Mouse (Mus musculus): ENCODE measurements at regions not wholly inside any gene's neighbourhood (a gene's known extent, or its start where the extent isn't known, plus 50 kb on each side); places are given as distances from the start of the nearest gene placed in this dataset.

- no peaks in the 10 kb centered on the region for H3K27me3 ChIP-seq
- no peak for ATAC-seq (ENCODE audit: low FRiP score)
- no peak overlapping the region for H3K4me3 ChIP-seq
- 63% methylated on average over 1 of the region's 1 CpGs for WGBS
- no peaks in the 10 kb centered on the region for H3K36me3 ChIP-seq
- no peak overlapping the region for H3K27ac ChIP-seq
- H3K4me1 ChIP-seq (replicated peaks) = 0 out of 2 replicates have a peak, but pooled peaks cover 2% of the 10 kb centered on the region
- no peak overlapping the region for H3K9ac ChIP-seq
- no peak overlapping the region for H3K4me2 ChIP-seq
- no peaks in the 10 kb centered on the region for H3K9me3 ChIP-seq
These were observed 217.9 kb upstream of the B430305J03Rik start for GRCm38 (mm10) chr3:61583669-61584068.

- Histone ChIP-seq H3K9me3 (no peaks in the 10 kb centered on the region), H3K27me3 (no peaks in the 10 kb centered on the region), H3K4me1 (replicated peaks) (0 out of 2 replicates have a peak, but pooled peaks cover 2% of the 10 kb centered on the region), H3K9ac (no peak overlapping the region), H3K36me3 (no peaks in the 10 kb centered on the region), H3K4me3 (no peak overlapping the region), H3K4me2 (no peak overlapping the region), H3K27ac (no peak overlapping the region)
- 89% methylated on average over 2 of the region's 2 CpGs for WGBS
- ATAC-seq (ENCODE audit: low FRiP score) = no peak
These were observed 217.2 kb upstream of the B430305J03Rik start for GRCm38 (mm10) chr3:61582927-61583326.

- no peak for ATAC-seq (ENCODE audit: low FRiP score)
- Histone ChIP-seq H3K4me2 (no peak overlapping the region), H3K9ac (no peak overlapping the region), H3K4me1 (replicated peaks) (0 out of 2 replicates have a peak, but pooled peaks cover 2% of the 10 kb centered on the region), H3K9me3 (no peaks in the 10 kb centered on the region), H3K27ac (no peak overlapping the region), H3K27me3 (no peaks in the 10 kb centered on the region), H3K36me3 (no peaks in the 10 kb centered on the region), H3K4me3 (no peak overlapping the region)
- 82% methylated on average over 3 of the region's 3 CpGs for WGBS
These were observed 214.5 kb upstream of the B430305J03Rik start for GRCm38 (mm10) chr3:61580252-61580651.

GRCm38 (mm10) chr3:61537113-61537512 lies 171.4 kb upstream of the B430305J03Rik start:
- no peaks in the 10 kb centered on the region for H3K36me3 ChIP-seq
- ATAC-seq (ENCODE audit: low FRiP score) = no peak
- 79% methylated on average over 1 of the region's 1 CpGs for WGBS

GRCm38 (mm10) chr3:61535751-61536150 lies 170.0 kb upstream of the B430305J03Rik start:
- Histone ChIP-seq H3K9me3 (no peaks in the 10 kb centered on the region), H3K4me1 (replicated peaks) (no peaks in the 10 kb centered on the region), H3K27ac (no peak overlapping the region), H3K4me2 (no peak overlapping the region), H3K4me3 (no peak overlapping the region), H3K27me3 (no peaks in the 10 kb centered on the region), H3K36me3 (no peaks in the 10 kb centered on the region), H3K9ac (no peak overlapping the region)
- WGBS = 60% methylated on average over 2 of the region's 2 CpGs
- ATAC-seq (ENCODE audit: low FRiP score) = no peak

More at GRCm38 (mm10) chr3:61537113-61537512, 171.4 kb upstream of the B430305J03Rik start:
- Histone ChIP-seq H3K4me1 (replicated peaks) (no peaks in the 10 kb centered on the region), H3K4me3 (no peak overlapping the region), H3K9me3 (no peaks in the 10 kb centered on the region), H3K27me3 (no peaks in the 10 kb centered on the region), H3K27ac (no peak overlapping the region), H3K9ac (no peak overlapping the region), H3K4me2 (no peak overlapping the region)

- H3K27me3 ChIP-seq = no peaks in the 10 kb centered on the region
- no peak overlapping the region for H3K27ac ChIP-seq
- no peaks in the 10 kb centered on the region for H3K36me3 ChIP-seq
- no peaks in the 10 kb centered on the region for H3K9me3 ChIP-seq
- H3K4me2 ChIP-seq = no peak overlapping the region
- no peak for ATAC-seq (ENCODE audit: low FRiP score)
- no peak overlapping the region for H3K4me3 ChIP-seq
- H3K9ac ChIP-seq = no peak overlapping the region
- H3K4me1 ChIP-seq (replicated peaks) = no peaks in the 10 kb centered on the region
These were observed 137.4 kb upstream of the B430305J03Rik start for GRCm38 (mm10) chr3:61503178-61503577.

- 91% methylated on average over 2 of the region's 2 CpGs for WGBS
- H3K27ac ChIP-seq = no peak overlapping the region
- no peaks in the 10 kb centered on the region for H3K9me3 ChIP-seq
- H3K4me1 ChIP-seq (replicated peaks) = no peaks in the 10 kb centered on the region
- no peak overlapping the region for H3K4me3 ChIP-seq
- no peak overlapping the region for H3K9ac ChIP-seq
- no peaks in the 10 kb centered on the region for H3K27me3 ChIP-seq
- no peaks in the 10 kb centered on the region for H3K36me3 ChIP-seq
- no peak for ATAC-seq (ENCODE audit: low FRiP score)
- H3K4me2 ChIP-seq = no peak overlapping the region
These were observed 129.1 kb upstream of the B430305J03Rik start for GRCm38 (mm10) chr3:61494835-61495234.

GRCm38 (mm10) chr3:61486808-61487389 lies 121.1 kb upstream of the B430305J03Rik start:
- H3K4me3 ChIP-seq = no peak overlapping the region
- H3K4me2 ChIP-seq = no peak overlapping the region
- no peaks in the 10 kb centered on the region for H3K27me3 ChIP-seq
- no peaks in the 10 kb centered on the region for H3K36me3 ChIP-seq
- H3K27ac ChIP-seq = no peak overlapping the region
- no peak overlapping the region for H3K9ac ChIP-seq
- H3K9me3 ChIP-seq = no peaks in the 10 kb centered on the region
- no peak for ATAC-seq (ENCODE audit: low FRiP score)
- 62% methylated on average over 5 of the region's 5 CpGs for WGBS
- no peaks in the 10 kb centered on the region for H3K4me1 ChIP-seq (replicated peaks)

GRCm38 (mm10) chr3:61478861-61479584 lies 113.3 kb upstream of the B430305J03Rik start:
- Histone ChIP-seq H3K4me3 (no peak overlapping the region), H3K27ac (no peak overlapping the region), H3K4me1 (replicated peaks) (no peaks in the 10 kb centered on the region), H3K9ac (no peak overlapping the region), H3K36me3 (no peaks in the 10 kb centered on the region), H3K4me2 (no peak overlapping the region), H3K27me3 (no peaks in the 10 kb centered on the region), H3K9me3 (no peaks in the 10 kb centered on the region)
- 75% methylated on average over 3 of the region's 3 CpGs for WGBS
- ATAC-seq (ENCODE audit: low FRiP score) = no peak

GRCm38 (mm10) chr3:61475018-61475417 lies 109.3 kb upstream of the B430305J03Rik start:
- H3K9ac ChIP-seq = no peak overlapping the region
- no peaks in the 10 kb centered on the region for H3K36me3 ChIP-seq
- H3K9me3 ChIP-seq = no peaks in the 10 kb centered on the region
- no peak overlapping the region for H3K4me3 ChIP-seq
- H3K4me2 ChIP-seq = no peak overlapping the region
- no peak for ATAC-seq (ENCODE audit: low FRiP score)
- WGBS = 66% methylated on average over 2 of the region's 2 CpGs
- no peak overlapping the region for H3K27ac ChIP-seq
- no peaks in the 10 kb centered on the region for H3K27me3 ChIP-seq
- no peaks in the 10 kb centered on the region for H3K4me1 ChIP-seq (replicated peaks)

GRCm38 (mm10) chr3:61467158-61467557 lies 101.4 kb upstream of the B430305J03Rik start:
- Histone ChIP-seq H3K27me3 (no peaks in the 10 kb centered on the region), H3K27ac (no peak overlapping the region), H3K36me3 (no peaks in the 10 kb centered on the region), H3K9me3 (no peaks in the 10 kb centered on the region), H3K9ac (no peak overlapping the region), H3K4me2 (no peak overlapping the region), H3K4me1 (replicated peaks) (no peaks in the 10 kb centered on the region), H3K4me3 (no peak overlapping the region)
- peak; percentile 32; the same call in 1 of the 2 replicates for ATAC-seq (ENCODE audit: low FRiP score)
- 31% methylated on average over 3 of the region's 3 CpGs for whole genome bisulfite sequencing

- Histone ChIP-seq H3K27ac (no peak overlapping the region), H3K36me3 (no peaks in the 10 kb centered on the region), H3K4me1 (replicated peaks) (no peaks in the 10 kb centered on the region), H3K9ac (no peak overlapping the region), H3K4me2 (no peak overlapping the region), H3K9me3 (no peaks in the 10 kb centered on the region), H3K27me3 (no peaks in the 10 kb centered on the region), H3K4me3 (no peak overlapping the region)
- 93% methylated on average over 2 of the region's 2 CpGs for WGBS
- no peak for ATAC-seq (ENCODE audit: low FRiP score)
These were observed 100.9 kb upstream of the B430305J03Rik start for GRCm38 (mm10) chr3:61466641-61467040.

- Histone ChIP-seq H3K4me3 (no peak overlapping the region), H3K9ac (no peak overlapping the region), H3K27ac (no peak overlapping the region), H3K36me3 (no peaks in the 10 kb centered on the region), H3K4me1 (replicated peaks) (no peaks in the 10 kb centered on the region), H3K4me2 (no peak overlapping the region), H3K27me3 (no peaks in the 10 kb centered on the region), H3K9me3 (no peaks in the 10 kb centered on the region)
- ATAC-seq (ENCODE audit: low FRiP score) = no peak
These were observed 94.3 kb upstream of the B430305J03Rik start for GRCm38 (mm10) chr3:61460076-61460475.

All from hindbrain, embryonic 13.5 days (tissue).